ENCODE assay signal across 8 mouse cellular contexts in genomic region chr4:117914591-117915442, GRCm38 (mm10). TPM values are rescaled to one million over a fixed set of nuclear protein-coding genes. Genes with fewer than 3 reads are reported as not detected.
DNase-seq lines count a peak whose midpoint lies in the region; ATAC-seq and TF ChIP-seq lines count a peak whose summit lies in the region.

Ipo13 (minus strand) TSS chr4:117914999.

- ATAC-seq in frontal cortex, adult (ENCODE audit: low TSS enrichment): peak; percentile 85
- ATAC-seq in lung, postnatal 0 days: peak; percentile 95

- H3K9me3 ChIP-seq in hindbrain, embryonic 10.5 days: no peaks in the 10 kb centered on the region
- no peaks in the 10 kb centered on the region for H3K9me3 ChIP-seq in lung, postnatal 0 days (ENCODE audit: low read length)

- H3K27me3 ChIP-seq in hindbrain, embryonic 10.5 days (ENCODE audit: insufficient read depth, poor library complexity, severe bottlenecking): no peaks in the 10 kb centered on the region
- H3K27me3 ChIP-seq in lung, postnatal 0 days (replicated peaks; ENCODE audit: insufficient read depth, low read length): no peaks in the 10 kb centered on the region

- H3K4me1 ChIP-seq in hindbrain, embryonic 10.5 days (replicated peaks): peaks cover 54% of the 10 kb centered on the region
- H3K4me1 ChIP-seq in lung, postnatal 0 days (ENCODE audit: insufficient read depth, low read depth, low read length): peaks cover 21% of the 10 kb centered on the region; the same call in 1 of the 2 replicates

- peak; percentile 82 for DNase-seq in MEL-GATA-1-ER (ENCODE audit: extremely low read depth, low read depth)
- peak; percentile 95 for DNase-seq in cerebellum, adult 8-10 months
- peak; percentile 97 for DNase-seq in hindbrain, embryonic 10.5 days (ENCODE audit: low spot score)
- DNase-seq in layer of hippocampus, adult 9-11 months: peak; percentile 92
- DNase-seq in lung, postnatal 0 days (ENCODE audit: low spot score): peak; percentile 94
- DNase-seq in ovary, postnatal 14 days (ENCODE audit: low spot score): peak; percentile 93
- DNase-seq in thymus, postnatal 14 days: peak; percentile 95

- peak; percentile 63 for TF ChIP-seq CTCF in lung, postnatal 0 days (IDR thresholded peaks at IDR 0.05)

- H3K36me3 ChIP-seq in hindbrain, embryonic 10.5 days: peaks cover 31% of the 10 kb centered on the region
- H3K36me3 ChIP-seq in lung, postnatal 0 days (ENCODE audit: insufficient read depth, low read length): no peaks in the 10 kb centered on the region

- H3K27ac ChIP-seq in hindbrain, embryonic 10.5 days: peak within 1 kb of the TSS; percentile 99
- H3K27ac ChIP-seq in lung, postnatal 0 days (ENCODE audit: low read length): peak within 1 kb of the TSS; percentile 76

- peak within 1 kb of the TSS; percentile 73 for H3K4me3 ChIP-seq in hindbrain, embryonic 10.5 days
- H3K4me3 ChIP-seq in lung, postnatal 0 days (ENCODE audit: low read depth, low read length): peak within 1 kb of the TSS; percentile 67

- TF ChIP-seq EP300 in lung, postnatal 0 days (IDR thresholded peaks at IDR 0.05): peak; percentile 73; the same call in 1 of the 2 replicates

- H3K9ac ChIP-seq in lung, postnatal 0 days (replicated peaks; ENCODE audit: low read depth): peak within 1 kb of the TSS; percentile 60

- WGBS in hindbrain, embryonic 10.5 days: under 1% methylated on average over 61 of the region's 61 CpGs
- 1% methylated on average over 55 of the region's 61 CpGs for WGBS in lung, postnatal 0 days

- peak within 1 kb of the TSS; percentile 97 for H3K4me2 ChIP-seq in lung, postnatal 0 days (replicated peaks; ENCODE audit: low read depth, low read length)

RNA-seq across cellular contexts. Expression of gene Ipo13, which starts in this region (rescaled TPM):
- 71.1 and 79.5 TPM in 2 replicates for polyA plus RNA-seq in hindbrain, embryonic 10.5 days (2016; fragmentation: Nextera tagmentation; extraction: Ambion mirVana)
- 32.1 and 35.6 TPM in 2 replicates for polyA plus RNA-seq in lung, postnatal 0 days (2015; fragmentation: Nextera tagmentation; extraction: Ambion mirVana)

Comparison
In these comparisons a context has a peak if more than half of its experiments do, and no peak if none do; other contexts are left out.
1. Peak in every context shown above with its lines: DNase-seq, ATAC-seq, H3K4me3 ChIP-seq and H3K27ac ChIP-seq.